Mouse (Mus musculus) embryo, embryonic 10.5 days (tissue): ENCODE measurements around the gene Arl5c.

Source experiments
- DNase-seq: peaks from one replicate; pipeline ENCODE4 v3.0.0-alpha.2; 2015; ENCODE audit warnings: low spot score

The Arl5c gene

DNA sequence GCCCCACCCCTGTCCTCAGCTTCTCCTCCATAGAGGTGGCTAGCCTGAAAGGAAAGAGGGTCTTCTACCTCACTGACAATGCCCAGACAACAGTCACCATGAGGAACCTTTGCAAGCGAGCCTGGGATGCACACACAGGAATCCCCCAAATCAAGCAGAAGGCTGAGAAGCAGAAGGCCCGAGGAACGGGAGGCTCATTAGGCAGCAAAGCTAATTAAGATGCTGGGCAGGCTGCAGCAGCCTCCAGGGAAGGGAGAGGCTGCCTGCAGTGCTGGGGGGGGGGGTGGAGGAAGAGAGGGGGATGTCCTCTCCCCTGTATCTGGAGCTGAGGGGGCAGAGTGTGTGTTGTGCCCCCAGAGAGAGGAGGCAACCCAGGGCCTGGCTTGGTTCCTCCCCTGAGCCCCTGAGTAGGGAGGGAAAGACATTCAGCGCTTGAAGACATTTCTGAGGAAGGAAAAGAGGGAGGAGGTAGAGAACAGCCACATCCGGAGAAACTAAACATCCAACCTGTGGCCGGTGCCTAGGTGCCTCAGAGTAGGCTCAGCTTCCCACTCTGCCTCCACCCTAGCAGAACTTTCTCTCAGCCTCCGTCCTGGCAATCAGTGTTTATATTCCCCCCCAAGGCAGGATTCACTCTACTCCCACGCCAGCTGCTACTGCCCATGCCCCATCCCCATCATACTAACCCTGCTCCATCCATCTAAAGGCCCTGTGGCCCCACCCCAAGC, 24.1 kb upstream of the Arl5c start:
- DNase-seq, result no peak

DNA sequence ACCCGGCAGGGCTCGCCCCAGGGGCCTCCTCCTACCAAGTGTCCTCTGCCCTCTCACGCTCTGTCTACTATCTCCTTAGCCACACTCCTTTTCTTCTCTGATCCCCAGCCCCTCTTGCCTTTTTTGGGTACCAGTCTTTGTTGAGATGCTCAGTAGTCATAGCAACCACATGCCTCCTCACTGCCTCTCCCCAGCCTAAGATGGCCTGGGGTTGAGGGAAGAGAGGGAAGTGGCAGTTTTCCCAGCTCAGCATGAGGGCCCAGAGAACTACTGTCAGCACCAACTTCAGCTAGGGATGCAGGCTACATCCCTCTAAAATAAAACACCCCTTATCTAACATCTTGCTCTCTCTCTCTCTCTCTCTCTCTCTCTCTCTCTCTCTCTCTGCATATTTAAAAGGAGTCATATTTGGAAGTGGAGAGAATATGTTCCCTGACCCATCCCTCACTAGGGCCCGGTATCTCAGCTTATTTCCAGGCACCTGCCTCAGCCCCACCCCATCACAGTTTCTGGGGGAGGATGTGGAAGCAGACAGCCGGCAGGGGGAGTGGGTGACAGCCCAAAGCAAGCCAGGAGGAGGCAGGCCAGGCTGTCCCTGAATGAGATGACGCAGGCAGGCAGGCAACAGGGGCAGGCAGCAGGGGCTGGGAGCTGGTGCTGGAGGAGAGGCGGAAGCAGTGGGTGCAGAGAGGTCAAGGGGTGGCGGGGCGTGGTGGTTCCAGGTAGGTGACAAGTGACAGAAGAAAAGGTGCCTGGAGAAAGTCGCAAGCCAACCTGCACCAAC, 23.1 kb upstream of the Arl5c start:
- DNase-seq, result peak; percentile 49

DNA sequence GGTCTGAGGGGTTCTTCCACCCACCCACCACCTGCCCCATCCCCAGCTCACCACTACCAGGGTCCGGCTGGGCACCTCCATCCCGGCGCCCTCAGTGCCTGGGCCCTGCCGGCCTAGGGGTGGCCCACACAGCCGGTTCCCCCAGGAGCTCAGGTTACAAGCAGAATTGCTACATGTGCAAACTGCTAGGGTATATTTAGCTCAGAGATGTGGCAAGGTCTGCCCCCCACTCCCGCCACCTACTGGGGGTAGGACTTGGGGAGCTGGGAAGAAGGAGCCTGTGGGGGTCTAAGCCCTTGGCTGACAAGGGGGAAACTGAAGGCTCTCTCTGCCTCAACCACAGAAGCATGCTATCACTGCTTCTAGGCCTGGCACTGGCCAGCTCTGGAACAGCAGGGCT, 22.2 kb upstream of the Arl5c start:
- no peak for DNase-seq

DNA sequence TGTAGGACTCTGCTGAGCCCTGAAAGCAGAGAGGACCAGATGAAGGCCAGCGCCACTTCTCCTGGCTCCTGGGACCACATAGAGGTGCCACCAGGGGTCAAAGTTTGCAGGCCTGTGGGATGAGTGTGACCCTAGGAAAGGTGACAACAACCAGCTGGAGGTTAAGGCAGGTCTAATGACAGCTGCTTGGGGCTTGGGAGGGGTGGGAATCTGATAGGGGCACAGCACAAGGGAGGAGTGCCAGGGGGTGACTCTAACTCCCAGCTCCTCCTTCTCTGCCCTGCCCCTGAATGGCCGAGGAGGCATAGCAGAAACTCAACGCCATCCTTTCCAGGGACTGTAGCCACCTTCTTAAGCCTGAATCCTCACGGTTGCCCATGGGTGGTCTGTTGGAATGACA, 20.8 kb upstream of the Arl5c start:
- DNase-seq, result no peak

DNA sequence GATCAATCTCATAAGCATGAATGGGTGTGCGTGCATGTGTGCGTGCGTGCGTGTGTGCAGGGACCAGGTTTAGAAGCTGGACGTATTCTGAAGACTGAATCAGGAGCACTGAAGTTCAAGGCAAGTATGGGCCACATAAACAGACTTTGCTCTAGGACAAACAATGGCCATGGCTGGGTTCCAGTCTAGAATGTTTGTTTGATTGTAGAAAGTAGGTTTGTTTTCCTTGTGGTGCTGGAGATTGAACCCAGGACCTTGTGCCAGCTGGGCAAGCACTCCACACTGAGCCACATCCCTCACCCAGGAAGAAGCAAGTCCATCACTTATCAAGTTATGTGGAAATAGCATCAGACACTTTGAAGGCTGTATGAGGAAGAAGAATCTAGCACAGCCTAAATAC, 20.2 kb upstream of the Arl5c start:
- no peak for DNase-seq

DNA sequence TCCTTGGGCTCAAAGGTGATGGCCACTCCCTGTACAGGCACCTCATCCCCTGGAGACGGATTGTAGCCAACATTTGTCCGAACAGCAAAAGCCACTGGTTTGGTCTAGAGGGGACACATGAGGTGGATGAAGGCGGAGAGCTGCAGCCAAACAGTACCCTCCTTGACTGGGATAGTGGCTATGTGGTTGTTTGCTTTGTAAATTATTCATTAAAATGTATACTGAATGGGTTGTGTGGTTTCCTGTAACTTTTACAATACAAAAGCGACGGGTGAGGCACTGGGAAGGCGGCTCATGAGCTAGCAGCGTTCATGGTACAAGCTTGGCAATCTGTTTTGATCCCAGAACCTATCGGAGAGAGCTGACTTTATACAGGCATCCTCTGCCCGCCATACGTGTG, 16.9 kb upstream of the Arl5c start:
- no peak for DNase-seq

DNA sequence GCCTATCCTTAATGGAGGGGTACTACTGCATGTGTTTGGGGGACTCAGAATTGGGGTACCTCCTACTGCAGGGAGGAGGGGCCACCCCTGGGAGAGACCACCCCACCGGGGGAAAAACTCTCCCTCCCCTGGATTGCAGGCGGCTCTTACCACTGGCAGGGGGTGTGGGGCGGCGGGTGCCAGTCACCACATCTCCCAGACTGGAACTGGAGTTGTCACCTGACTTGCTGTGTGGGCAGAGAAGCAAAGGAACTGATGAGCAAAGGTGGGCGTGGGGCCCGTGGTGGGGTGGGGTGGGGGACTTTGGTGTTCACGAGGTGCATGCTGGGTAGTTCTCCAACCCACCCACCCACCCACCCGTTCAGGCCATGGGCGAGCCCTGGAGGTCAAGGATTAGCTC, 15.7 kb upstream of the Arl5c start:
- DNase-seq, result no peak

DNA sequence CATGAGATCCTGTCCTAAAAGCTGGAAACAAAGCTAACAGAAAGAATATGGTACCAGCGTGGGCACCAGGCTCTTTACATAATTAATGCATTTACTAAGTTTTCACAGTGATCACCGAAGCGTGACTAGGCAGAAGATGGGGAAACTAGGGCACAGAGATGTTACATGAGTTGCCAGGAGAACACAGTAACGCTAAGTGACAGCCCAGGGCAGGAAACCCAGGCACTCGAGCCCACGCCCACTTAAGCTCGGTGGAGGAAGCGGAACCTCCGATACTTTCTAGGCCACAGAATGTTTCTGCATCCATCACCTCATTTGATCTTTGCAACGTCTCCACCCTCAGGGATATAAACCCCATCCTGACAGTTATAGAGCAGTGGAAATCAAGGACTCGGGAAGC, 12.1 kb upstream of the Arl5c start:
- no peak for DNase-seq

DNA sequence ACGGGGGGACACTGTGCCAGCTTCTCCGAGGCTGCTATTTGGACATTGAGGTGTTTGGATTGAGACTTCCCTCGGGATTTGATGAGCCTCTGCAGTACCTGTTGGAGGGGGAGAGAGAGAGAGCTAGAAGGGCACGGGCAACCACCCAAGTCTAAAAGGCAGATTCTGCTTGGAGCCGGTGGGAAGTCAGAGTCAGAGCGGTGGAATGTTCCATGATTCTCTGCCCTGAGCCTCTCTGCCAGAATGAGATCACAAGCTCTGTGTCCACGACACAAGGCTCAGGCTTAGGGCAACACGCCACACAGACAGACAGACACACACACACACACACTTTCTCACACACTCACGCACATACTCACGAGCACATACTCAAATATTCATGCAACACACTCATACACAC, 9.7 kb upstream of the Arl5c start:
- no peak for DNase-seq

DNA sequence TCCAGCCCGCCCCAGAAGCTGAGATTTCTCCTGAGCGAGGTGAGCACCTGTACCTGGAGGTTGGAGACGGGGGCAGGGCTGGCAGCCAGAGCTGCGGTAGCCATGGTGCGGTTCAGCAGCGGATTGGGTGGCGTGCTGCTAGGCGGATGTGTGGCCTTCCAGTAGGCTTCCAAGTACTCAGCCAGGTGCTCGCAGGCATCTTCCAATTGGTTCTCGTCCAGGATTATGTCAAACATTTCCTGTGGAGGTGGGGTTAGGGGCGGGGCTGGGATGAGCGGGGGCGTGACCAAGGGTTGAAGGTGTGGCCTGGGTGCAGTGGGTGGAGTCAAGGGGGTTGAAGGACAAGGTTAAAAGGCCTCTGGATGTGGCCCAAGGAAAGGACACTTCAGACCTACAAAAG, 9.1 kb upstream of the Arl5c start:
- DNase-seq, result no peak

DNA sequence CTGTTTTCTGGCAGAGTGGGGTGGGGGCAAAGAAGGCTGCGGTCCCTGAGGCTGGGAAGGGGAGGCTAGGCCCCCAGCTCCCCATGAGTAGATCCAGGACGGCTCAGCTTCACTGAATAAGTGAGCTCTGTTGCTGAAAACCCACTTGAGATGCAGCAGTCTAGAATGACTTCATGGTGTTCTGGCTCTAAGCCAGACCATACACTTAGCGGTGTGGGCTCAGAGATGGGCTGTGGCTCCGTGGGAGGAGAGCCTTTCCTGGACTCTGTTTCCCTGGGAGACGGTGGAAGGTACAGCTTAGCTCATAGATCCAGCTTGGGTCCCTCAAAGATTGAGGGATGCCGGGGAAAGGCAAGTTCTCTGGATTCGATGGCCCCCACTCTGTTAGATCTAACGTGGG, 8.2 kb upstream of the Arl5c start:
- DNase-seq, result no peak

DNA sequence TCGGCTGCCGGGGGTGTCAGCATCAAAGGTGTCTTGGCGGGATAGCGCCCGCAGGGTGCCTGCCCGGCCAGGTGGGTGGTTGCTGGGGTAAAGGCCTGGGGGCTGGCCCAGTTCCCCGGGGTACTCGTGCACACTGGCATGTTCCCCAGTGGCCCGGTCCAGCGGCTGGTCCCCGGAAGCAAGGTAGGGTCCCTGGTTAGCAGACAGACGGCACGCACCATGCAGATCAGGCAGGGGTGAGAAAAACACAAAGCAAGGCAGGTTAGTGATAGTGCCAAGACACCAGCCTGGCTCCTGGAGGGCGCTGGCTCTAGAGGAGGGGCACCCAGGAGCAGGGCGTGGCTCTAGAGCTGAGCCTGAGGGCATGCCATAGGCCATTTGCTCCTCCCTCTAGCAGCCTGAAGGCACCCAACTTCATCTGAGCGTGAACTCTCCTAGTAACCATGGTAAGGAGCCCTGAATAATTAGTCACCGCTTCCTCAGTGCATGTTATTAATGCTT, 7.2 kb upstream of the Arl5c start:
- DNase-seq, result no peak

DNA sequence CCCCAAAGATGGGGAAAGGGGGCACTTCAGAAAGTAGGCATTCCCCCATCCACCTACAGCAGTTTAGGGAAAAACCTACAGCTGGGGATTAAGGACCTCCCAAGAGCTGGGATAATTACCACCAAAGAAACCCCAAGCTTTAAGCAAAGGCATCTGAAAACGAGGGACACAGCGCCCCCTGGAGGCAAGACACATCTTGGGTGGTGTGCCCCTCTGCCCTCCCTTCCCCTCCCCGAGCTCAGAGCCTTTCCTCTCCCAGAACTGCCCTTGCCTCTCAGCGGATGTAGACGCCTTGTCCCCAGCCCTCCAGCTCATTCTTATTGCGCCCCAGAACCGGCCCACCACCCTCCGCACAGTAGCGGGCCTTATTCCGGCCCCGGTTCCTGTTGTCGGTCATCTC, 6.6 kb upstream of the Arl5c start:
- DNase-seq, result peak; percentile 91

DNA sequence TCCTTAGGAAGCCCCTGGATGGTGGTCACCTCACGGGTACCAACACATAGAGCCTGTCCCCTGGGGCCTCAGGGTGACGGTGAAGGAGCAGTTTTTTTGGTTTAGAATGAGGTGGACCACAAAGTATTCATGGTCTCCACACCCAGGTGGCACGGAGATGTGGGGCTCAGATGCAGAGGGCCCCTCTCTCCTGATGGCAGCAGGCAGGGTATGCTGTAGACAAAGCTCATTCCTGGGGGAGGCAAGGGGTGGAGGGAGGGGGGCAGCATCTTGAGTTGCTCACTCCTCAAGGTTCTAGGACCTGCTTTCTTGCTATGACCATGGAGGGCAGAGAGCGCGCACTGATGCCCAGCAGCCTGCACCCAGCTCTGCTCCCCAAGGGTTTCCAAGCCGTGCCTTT, 6.0 kb upstream of the Arl5c start:
- no peak for DNase-seq

DNA sequence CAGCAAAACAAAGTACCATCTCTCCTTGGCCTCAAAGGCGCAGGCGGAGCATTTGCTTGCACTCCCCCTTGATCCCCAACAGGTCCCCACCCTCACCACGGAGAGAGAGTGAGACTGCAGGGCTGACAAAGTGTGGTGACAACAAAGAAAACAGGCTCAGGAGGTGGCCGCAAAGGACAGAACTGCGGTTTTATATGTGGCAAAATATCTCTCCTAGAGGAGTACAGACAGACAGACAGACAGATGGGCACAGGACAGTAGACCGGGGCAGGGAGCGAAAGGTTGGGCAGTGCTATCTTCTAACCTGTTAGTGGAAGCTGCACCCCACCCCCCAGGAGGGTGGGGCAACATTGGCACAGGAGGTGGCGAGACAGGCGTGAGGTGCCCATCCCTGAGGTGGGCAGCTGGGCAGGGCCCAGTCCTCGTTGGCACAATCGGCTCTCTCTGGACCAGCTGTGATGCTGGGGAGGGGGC, 5.4 kb upstream of the Arl5c start:
- DNase-seq, result no peak

DNA sequence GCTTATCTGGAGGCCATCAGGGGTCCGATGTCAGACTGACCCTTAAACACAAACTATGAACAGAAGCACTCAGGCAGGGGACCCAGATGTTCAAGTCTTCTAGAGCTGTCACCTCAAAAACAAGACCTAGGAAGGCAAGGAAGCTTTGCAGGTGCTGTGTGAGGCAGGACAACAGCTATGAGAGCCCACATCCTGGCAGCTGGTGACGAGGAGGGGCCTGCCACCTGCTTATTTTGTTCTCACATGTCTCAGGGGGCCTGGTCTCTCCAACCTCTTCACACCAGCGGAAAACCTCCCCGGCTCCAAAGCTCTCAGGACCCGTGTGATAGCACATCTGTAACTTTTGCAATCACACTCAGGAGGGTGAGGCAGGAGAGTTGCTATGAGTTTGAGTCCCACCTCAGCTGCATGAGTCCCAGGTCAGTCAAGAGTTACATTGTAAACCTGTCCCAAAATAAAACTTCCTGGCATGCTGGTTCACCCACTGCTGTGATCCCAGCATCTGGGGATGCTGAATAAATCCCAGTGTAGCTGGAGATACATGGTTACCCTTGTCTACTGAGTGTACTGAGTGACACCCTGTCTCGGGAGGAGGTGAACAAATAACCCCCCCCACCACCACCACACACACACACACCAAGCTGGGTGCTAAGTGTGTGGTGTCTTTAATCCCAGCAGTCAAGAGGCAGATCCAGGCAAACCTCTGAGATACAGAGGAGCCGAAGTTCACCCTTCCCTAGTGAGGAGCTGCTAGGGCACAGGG, 4.6 kb upstream of the Arl5c start:
- DNase-seq, result no peak

DNA sequence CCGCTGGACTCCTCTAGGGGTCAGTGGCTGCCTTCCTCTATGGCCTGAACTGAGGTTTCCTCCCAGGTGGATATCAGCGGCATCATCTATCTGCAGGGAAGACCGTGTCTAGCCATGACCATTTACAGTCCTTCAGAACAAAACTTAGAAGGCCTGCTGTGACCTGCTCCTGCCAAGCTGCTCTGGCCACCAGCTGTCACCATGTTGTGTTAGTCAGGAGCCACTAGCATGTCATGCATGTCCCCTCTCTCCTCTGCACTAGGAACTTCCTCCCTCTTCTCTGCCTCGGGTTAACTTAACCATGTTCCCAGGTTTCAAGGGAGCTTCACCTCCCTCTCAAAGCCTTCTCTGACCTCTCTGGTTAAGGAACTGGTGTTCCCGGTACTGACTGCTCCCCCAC, 3.8 kb upstream of the Arl5c start:
- no peak for DNase-seq

DNA sequence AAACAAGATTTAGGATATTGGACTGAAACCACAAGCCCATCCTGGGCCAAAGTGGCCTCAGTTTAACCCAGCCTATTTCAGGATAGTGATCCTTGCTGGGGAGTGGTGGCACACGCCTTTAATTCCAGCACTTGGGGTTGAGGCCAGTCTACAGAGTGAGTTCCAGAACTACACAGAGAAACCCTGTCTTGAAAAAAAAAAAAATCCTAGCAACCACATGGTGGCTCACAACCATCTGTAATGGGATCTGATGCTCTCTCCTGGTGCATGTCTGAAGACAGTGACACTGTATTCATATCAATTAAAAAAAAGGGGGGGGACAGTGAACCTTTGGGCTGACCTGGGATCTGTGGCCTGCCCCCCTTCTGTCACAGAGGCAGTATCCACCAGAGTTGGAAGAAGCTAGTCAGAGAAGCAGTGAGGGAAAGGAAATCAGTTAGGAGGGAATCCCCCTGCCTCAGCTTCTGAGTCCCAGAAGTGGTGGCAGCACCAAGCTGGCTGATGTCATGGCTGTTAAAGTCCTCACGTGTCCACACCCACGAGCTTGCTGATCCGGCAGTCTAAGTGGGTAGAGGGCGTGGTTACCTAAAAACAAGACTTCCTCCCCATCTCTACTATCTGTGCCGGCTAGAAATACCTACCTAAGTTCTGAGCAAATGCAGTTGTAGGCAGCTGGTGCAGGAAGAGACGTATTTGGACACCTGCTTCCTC, 3.1 kb upstream of the Arl5c start:
- no peak for DNase-seq

DNA sequence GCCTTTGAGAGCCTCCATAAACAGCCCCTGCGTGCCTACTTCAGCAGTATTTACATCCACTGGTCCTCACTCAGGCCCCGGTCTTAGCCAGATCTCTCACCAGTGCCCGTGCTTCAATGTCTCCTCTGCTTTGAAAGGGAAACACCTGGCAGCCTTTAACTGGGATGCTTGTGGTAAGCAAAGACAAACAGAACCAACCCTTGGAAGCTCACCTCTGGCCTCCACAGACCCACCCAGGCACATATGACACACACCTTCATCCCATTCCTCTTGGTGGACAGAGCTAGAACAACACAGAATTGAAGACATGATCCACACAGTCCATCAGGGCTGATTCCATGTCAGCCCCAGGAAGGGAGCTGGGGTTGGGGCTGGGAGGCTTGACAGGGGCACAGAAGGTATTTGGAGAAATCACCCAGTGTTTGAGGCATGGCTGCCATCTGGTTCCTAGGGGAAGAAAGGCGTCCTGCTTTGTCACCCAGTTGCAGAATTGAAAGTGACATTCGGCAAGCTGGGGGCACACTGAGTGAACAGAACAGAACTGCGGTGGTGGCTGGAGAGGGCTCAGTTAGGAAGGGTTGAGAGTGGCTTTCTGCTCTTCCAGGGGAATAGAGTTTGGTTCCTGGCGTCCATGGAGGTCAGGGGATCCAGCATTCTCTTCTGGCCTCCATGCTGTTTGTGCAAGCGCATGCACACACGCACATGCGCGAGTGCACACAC, 2.3 kb upstream of the Arl5c start:
- DNase-seq, result no peak

DNA sequence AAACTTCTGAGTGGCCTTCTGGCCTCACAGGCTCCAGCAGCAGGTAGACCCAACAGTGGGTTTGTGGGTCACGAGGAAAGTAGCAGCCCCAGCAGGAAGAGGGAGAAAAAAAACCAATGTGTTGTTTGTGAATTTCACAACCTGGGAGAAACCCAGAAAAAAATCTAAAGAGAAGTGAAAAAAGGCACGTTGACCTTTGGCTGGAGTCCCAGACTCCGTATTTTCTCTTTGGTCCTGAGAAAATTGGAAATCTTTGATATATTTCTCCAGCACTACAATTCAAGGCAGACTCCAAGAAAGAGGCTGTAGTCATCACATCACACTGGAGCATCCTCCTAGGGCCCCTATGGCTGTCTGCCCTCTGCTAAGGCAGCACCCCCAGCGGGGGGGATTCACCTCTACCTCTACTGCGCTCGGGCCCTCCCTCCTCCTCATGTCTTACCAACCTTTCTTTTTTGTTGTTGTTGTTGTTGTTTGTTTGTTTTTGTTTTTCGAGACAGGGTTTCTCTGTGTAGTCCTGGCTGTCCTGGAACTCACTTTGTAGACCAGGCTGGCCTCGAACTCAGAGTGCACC, 1.5 kb upstream of the Arl5c start:
- DNase-seq, result no peak

DNA sequence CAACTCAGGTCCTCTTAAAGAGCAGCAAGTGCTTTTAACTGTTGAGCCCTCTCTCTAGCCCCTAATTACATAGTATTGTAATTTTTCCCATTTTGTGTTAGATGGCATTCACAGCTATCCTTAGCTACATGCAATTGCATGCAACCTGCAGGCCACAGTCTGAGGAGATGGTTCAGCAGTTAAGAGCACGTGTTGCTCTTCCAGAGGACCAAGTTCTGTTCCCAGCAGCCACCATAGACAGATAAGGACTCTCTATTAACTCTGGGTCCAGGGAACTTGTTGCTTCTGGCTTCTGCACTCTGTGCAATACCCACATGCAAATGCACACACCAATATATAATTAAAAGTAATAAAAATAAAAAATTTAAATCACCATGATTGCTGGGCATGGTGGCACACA, 710 bp upstream of the Arl5c start:
- DNase-seq, result no peak
